Mouse (Mus musculus) left cerebral cortex, postnatal 25 days (tissue): ENCODE results near the gene Hba-x. TPM values are rescaled to one million over a fixed set of nuclear protein-coding genes. Genes with fewer than 3 reads are reported as not detected.

Source experiments
- DNase-seq, 2 experiments: peaks; one replicate each; pipeline ENCODE4 v3.0.0; 2022; ENCODE audit warnings: low spot score in 2 of 2, mixed read lengths in 1 of 2
- intact Hi-C: fragments of 180-260 bp; cut with DNase I; formaldehyde crosslinking; loops from one replicate; pipeline ENCODE4 v1.15.1; 2025
- total RNA-seq, 2 experiments: library from RNA; stranded (reverse); gene quantifications; 2 replicates each; pipeline ENCODE4 v1.2.3; 2021

Hba-x gene
- total RNA-seq, 2 experiments from 2014 or later = not detected

GRCm38 (mm10) chr11:32303455-32303854 lies 27.3 kb downstream of the Hba-x start:
- DNase-seq = no peak
- intact Hi-C loops = no loop called here

GRCm38 (mm10) chr11:32307006-32307405 lies 30.8 kb downstream of the Hba-x start:
- no peak for DNase-seq
- intact Hi-C loops = no loop called here

GRCm38 (mm10) chr11:32309446-32309845 lies 33.2 kb downstream of the Hba-x start:
- DNase-seq = no peak
- intact Hi-C loops = no loop called here

GRCm38 (mm10) chr11:32309928-32310327 lies 33.7 kb downstream of the Hba-x start:
- DNase-seq = no peak
- intact Hi-C loops = loop anchor here (5.0 kb wide), 1 partner anchor 118 kb away; no protein-coding TSS in a partner anchor

- DNase-seq = no peak
- intact Hi-C loops = no loop called here
Observed at GRCm38 (mm10) chr11:32316009-32316408, 39.8 kb downstream of the Hba-x start.

GRCm38 (mm10) chr11:32320507-32321195 lies 44.5 kb downstream of the Hba-x start:
- intact Hi-C loops = loop anchor here (5.0 to 10.0 kb wide), 3 partner anchors 33 to 326 kb away; partner anchors contain the start of gene Hbq1b
- DNase-seq = no peak

GRCm38 (mm10) chr11:32321196-32321565 lies 45.0 kb downstream of the Hba-x start:
- intact Hi-C loops = loop anchor here (5.0 to 10.0 kb wide), 3 partner anchors 34 to 326 kb away; partner anchors contain the start of gene Hbq1b
- DNase-seq = peak; percentile 70 to 75

GRCm38 (mm10) chr11:32324609-32325008 lies 48.4 kb downstream of the Hba-x start:
- intact Hi-C loops = loop anchor here (2.0 to 10.0 kb wide), 4 partner anchors 37 to 330 kb away; partner anchors contain the start of gene Hbq1b
- peak; percentile 83 to 89 for DNase-seq

Other genes starting within 250 kb of the Hba-x start
- gene Il9r, start 76.1 kb upstream of the Hba-x start, total RNA-seq = not detected
- gene Snrnp25, start 71.0 kb upstream of the Hba-x start, total RNA-seq = 10 to 100 TPM; 23.7 to 23.9 TPM
- 10 to 100 TPM; 13.5 to 15.7 TPM for gene Rhbdf1, start 54.1 kb upstream of the Hba-x start, total RNA-seq
- gene Mpg, start 49.9 kb upstream of the Hba-x start, total RNA-seq = 10 to 100 TPM; 20.0 to 20.8 TPM
- gene Nprl3, start 8.7 kb upstream of the Hba-x start, total RNA-seq = 10 to 100 TPM; 42.5 to 50.0 TPM
- 100 to 1,000 TPM; 501 to 528 TPM for gene Hba-a1, start 7.1 kb downstream of the Hba-x start, total RNA-seq
- under 1 TPM in 1 of 2 experiments, not detected in 1; 0.73 TPM for gene Hbq1b, start 10.6 kb downstream of the Hba-x start, total RNA-seq
- 100 to 1,000 TPM; 427 to 477 TPM for gene Hba-a2, start 20.1 kb downstream of the Hba-x start, total RNA-seq
- 1 to 10 TPM in 1 of 2 experiments, not detected in 1; 1.4 TPM for gene Hbq1a, start 23.7 kb downstream of the Hba-x start, total RNA-seq
- gene Sh3pxd2b, start 71.4 kb downstream of the Hba-x start, total RNA-seq = 10 to 100 TPM; 12.4 to 15.3 TPM
- 10 to 100 TPM; 52.9 to 65.0 TPM for gene Ubtd2, start 179.0 kb downstream of the Hba-x start, total RNA-seq